Mouse (Mus musculus) liver, embryonic 16.5 days (tissue): Measurements from ENCODE around the gene Hoxa3. TPM values are rescaled to one million over a fixed set of nuclear protein-coding genes. Genes with fewer than 3 reads are reported as not detected.

ENCODE experiments used
- ATAC-seq: fragments of 200-750 bp; cut with Nextera tagmentation; 2 replicates; pipeline ENCODE4 v1.8.0; 2017; ENCODE audit warnings: low read depth, mild to moderate bottlenecking, moderate number of reproducible peaks, moderate library complexity
- H3K27ac ChIP-seq: fragments of 300-500 bp; sonication (generic); 2 replicates; pipeline ENCODE4 v1.5.1; 2014; ENCODE audit warnings: mild to moderate bottlenecking, low read length
- H3K27me3 ChIP-seq: fragments of 300-500 bp; sonication (generic); 2 replicates; pipeline ENCODE4 v1.6.1; 2014; ENCODE audit warnings: low read depth, low read length, mixed read lengths; ENCODE audit not compliant: control insufficient read depth, insufficient read depth
- H3K36me3 ChIP-seq: fragments of 300-500 bp; sonication (generic); 2 replicates; pipeline ENCODE4 v1.6.1; 2014; ENCODE audit warnings: mild to moderate bottlenecking; ENCODE audit not compliant: control insufficient read depth, insufficient read depth
- H3K4me1 ChIP-seq: fragments of 300-500 bp; sonication (generic); 2 replicates; pipeline ENCODE4 v1.6.1; 2014; ENCODE audit warnings: low read depth, low read length, mixed read lengths; ENCODE audit not compliant: control insufficient read depth
- H3K4me2 ChIP-seq: fragments of 300-500 bp; sonication (generic); 2 replicates; pipeline ENCODE4 v1.6.1; 2014; ENCODE audit warnings: low read depth, low read length, mixed read lengths
- H3K4me3 ChIP-seq: fragments of 300-500 bp; sonication (generic); 2 replicates; pipeline ENCODE4 v1.5.1; 2014; ENCODE audit warnings: low read depth, mild to moderate bottlenecking, low read length
- H3K9ac ChIP-seq: fragments of 300-500 bp; sonication (generic); 2 replicates; pipeline ENCODE4 v1.6.1; 2014; ENCODE audit warnings: low read depth, low read length
- H3K9me3 ChIP-seq: fragments of 300-500 bp; sonication (generic); replicated peaks from 2 replicates; pipeline ENCODE4 v1.6.1; 2016; ENCODE audit warnings: low read length; ENCODE audit not compliant: control insufficient read depth
- WGBS: fragments of 180-500 bp; shearing (Covaris S2); extraction: QIAGEN DNeasy Blood & Tissue Kit; methylation state at CpG from one replicate; pipeline ENCODE4 v1.1.7; 2014; ENCODE audit not compliant: insufficient replicate concordance; 5-methylcytosine and 5-hydroxymethylcytosine counted together
- polyA plus RNA-seq: library from polyadenylated mRNA; unstranded; fragments of >200 nt; fragmentation: Nextera tagmentation; extraction: Ambion mirVana; gene quantifications from 2 replicates; pipeline ENCODE4 v1.2.1, GENCODE M21; 2015

The Hoxa3 gene
- polyA plus RNA-seq, 1 experiment from 2014 or later = 0.27 TPM

DNA sequence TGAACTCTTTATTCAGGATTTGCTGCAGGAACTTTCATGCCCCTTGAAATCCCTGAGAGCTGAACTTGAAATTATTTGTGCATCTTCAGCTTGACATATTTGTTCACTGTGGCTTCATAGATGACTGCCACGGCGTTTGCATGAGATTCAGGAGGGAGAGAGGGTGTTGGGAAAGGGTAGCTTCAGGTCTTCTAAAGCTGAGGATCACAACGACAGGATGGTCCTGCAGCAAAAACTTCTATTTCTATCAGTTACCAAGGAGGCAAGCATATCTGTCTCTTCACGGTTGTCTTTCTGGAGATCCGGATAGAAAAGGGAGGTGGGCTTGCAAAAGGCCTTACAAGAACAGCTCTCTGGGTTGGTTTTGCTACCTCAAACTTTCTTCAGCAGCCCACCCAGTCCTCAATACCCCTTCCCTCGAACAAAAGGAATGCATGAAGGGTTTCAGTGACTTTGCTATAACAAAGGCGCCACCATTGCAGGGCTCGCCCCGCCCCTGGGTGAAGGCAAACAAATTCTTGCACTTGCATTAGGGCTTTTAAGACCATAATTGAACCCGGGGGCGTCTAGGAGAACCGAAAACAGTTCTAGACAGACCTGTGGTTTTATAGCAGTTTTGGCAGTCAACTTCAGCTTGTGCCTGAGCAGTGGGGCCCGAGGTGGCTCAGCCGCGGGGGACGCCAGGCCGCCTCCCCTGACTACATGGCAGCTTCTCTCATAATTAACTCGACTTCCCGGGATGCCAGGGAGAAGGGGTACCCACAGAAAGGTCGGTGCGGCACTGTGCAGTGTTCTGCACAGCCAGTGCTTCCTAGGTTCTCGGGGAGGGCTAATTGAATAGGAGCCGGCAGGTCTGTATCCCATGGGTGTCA, 34.9 kb upstream of the Hoxa3 start:
- H3K9me3 ChIP-seq = no peaks in the 10 kb centered on the region
- no peak for ATAC-seq

DNA sequence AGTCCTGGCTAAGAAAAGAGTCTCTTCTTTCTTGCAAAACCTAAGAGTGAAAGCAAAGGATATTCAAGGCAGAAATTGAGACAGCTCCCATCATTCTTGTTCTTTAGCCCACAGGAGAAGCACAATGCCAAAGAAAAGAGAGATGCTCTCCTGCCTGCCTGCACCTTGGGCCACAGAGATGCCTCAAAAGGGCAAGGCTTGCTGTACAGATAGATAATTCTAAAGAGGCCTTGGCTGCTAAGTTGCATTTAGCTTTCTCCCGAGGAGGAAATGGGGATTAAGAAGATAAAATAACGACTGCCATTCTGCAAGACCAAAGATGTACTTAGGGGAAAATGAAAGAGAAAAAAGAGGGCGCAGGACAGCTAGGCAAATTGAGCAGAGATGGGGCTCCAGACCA, 33.8 kb upstream of the Hoxa3 start:
- H3K36me3 ChIP-seq = no peaks in the 10 kb centered on the region
- H3K4me3 ChIP-seq = no peak overlapping the region
- no peak for ATAC-seq
- no peaks in the 10 kb centered on the region; the same call in 1 of the 2 replicates for H3K4me1 ChIP-seq
- no peak overlapping the region for H3K27ac ChIP-seq
- no peak overlapping the region for H3K4me2 ChIP-seq
- no peaks in the 10 kb centered on the region for H3K9me3 ChIP-seq
- peaks cover 98% of the 10 kb centered on the region for H3K27me3 ChIP-seq
- no peak overlapping the region for H3K9ac ChIP-seq
- 1% methylated on average over 3 of the region's 3 CpGs for WGBS

More for the DNA sequence above, 34.9 kb upstream of the Hoxa3 start:
- no peak overlapping the region for H3K27ac ChIP-seq
- H3K4me2 ChIP-seq = no peak overlapping the region
- no peak overlapping the region for H3K4me3 ChIP-seq
- peaks cover 98% of the 10 kb centered on the region for H3K27me3 ChIP-seq
- WGBS = 2% methylated on average over 23 of the region's 23 CpGs
- H3K9ac ChIP-seq = no peak overlapping the region
- no peaks in the 10 kb centered on the region; the same call in 1 of the 2 replicates for H3K4me1 ChIP-seq
- H3K36me3 ChIP-seq = no peaks in the 10 kb centered on the region

DNA sequence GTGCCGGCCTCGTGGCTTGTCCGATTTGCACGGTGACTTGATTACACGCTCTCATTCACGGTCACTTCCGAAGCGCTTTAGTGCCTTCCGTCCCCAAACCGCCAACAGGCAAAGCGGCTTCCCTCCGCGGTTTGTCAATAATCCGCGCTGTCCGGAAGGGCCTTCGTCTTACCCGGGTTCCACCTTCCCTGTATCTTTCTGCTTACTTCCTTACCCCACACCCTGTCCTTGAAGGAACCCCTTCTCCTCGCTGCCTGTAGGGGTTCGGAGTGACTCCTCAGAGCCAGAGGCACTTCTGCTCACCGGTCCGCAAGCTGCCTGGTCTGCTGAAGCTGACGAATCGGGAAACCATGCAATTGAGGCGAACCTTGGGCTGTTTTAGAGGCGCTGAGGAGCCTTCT, 33.3 kb upstream of the Hoxa3 start:
- Histone ChIP-seq H3K4me3 (no peak overlapping the region), H3K27ac (no peak overlapping the region), H3K4me2 (no peak overlapping the region), H3K9ac (no peak overlapping the region), H3K9me3 (no peaks in the 10 kb centered on the region), H3K36me3 (no peaks in the 10 kb centered on the region), H3K4me1 (no peaks in the 10 kb centered on the region; the same call in 1 of the 2 replicates), H3K27me3 (peaks cover 98% of the 10 kb centered on the region)
- ATAC-seq = no peak
- WGBS = 1% methylated on average over 26 of the region's 26 CpGs

DNA sequence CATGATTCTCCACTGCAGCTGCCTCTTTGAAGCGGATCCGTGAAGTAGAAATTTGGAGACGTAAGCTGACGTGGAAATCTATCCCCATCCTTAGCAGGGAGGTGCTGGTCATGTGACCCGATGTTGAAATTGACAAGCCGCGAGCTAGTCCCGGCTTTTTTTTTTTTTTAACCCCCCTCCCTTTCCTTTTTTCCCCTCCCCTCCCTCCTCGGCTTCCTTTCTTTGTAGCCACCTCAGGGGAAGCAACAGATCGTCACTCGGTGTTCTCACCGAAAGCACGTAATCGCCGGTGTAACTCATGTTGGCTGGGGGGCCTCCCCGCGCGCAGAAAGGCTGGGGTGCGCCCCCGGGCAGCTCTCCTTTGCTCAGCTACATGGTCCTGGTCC, 32.6 kb upstream of the Hoxa3 start, which contains the start of gene Hoxa11:
Gene Hoxa11 (minus strand): TSS at position 54 of the 386 bp plus-strand sequence.
- H3K9me3 ChIP-seq = no peaks in the 10 kb centered on the region
- no peaks in the 10 kb centered on the region; the same call in 1 of the 2 replicates for H3K4me1 ChIP-seq
- no peak within 1 kb of the TSS for H3K9ac ChIP-seq
- no peak within 1 kb of the TSS for H3K27ac ChIP-seq
- peaks cover 98% of the 10 kb centered on the region for H3K27me3 ChIP-seq
- 1% methylated on average over 20 of the region's 20 CpGs for WGBS
- no peak within 1 kb of the TSS for H3K4me3 ChIP-seq
- ATAC-seq = no peak
- H3K36me3 ChIP-seq = no peaks in the 10 kb centered on the region
- no peak within 1 kb of the TSS for H3K4me2 ChIP-seq

DNA sequence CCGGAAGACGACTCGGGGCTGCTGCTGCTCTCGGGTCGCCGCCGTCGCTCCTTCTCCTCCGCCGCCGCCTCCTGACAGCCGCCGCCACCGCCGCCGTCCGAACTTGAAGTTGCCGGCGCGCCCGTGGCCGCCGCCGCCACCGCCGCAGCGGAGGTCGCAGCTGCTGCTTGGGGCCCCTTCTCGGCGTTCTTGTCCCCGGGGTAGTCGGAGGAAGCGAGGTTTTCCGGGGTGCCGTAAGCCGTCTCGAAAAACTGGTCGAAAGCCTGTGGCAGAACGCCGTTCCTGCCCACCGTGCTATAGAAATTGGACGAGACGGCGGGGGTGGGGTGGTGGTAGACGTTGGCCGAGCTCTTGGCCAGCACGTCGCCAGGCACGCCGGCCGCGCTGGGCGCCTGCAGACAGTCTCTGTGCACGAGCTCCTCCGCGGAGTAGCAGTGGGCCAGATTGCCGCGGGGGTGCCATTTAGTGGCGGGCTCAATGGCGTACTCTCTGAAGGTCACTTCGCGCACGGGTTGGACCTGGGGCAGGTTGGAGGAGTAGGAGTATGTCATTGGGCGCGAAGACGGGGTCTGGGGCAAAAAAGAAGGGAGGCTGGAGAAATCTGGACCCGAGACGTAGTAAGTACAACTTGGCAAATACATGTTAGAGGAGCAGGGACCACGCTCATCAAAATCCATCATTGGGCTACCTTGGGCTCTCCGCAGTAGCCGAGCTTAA, 32.1 kb upstream of the Hoxa3 start:
- no peak overlapping the region for H3K27ac ChIP-seq
- ATAC-seq = no peak
- no peak overlapping the region for H3K4me3 ChIP-seq
- peaks cover 98% of the 10 kb centered on the region for H3K27me3 ChIP-seq
- H3K36me3 ChIP-seq = no peaks in the 10 kb centered on the region
- H3K9me3 ChIP-seq = no peaks in the 10 kb centered on the region
- no peaks in the 10 kb centered on the region; the same call in none of the 2 replicates for H3K4me1 ChIP-seq
- under 1% methylated on average over 71 of the region's 71 CpGs for WGBS
- H3K4me2 ChIP-seq = no peak overlapping the region
- no peak overlapping the region for H3K9ac ChIP-seq

DNA sequence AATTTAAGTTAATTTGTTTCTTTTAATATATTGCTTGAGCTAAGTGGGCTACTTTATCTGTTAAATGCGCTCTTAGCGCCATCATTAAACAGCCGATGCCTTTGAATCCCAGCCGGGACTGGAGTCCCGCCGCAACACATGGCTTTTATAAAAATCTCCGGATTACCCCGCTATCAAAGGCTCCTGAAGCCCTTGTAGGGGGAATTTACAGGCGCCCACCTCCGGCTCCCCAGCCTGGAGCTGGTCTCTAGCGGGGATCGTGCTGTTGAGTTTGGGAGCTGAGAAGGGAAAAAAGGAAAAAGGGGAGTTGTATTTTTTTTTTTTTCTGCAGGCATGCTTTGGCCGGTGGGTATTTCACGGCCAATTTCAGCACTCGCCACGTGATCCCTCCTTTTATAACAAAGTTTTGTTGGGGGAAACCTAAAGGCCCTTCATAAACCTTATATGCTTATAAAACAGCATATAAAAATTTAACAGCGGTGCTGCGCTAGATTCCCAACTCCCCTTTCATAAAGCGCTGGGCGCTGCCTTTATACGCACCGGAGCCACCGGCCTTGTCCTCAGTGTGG, 31.4 kb upstream of the Hoxa3 start:
- 1% methylated on average over 23 of the region's 23 CpGs for WGBS
- H3K4me3 ChIP-seq = no peak overlapping the region
- no peak overlapping the region for H3K9ac ChIP-seq
- no peaks in the 10 kb centered on the region for H3K9me3 ChIP-seq
- no peaks in the 10 kb centered on the region for H3K36me3 ChIP-seq
- no peak overlapping the region for H3K27ac ChIP-seq
- no peak overlapping the region for H3K4me2 ChIP-seq
- H3K4me1 ChIP-seq = no peaks in the 10 kb centered on the region; the same call in none of the 2 replicates
- ATAC-seq = no peak
- peaks cover 98% of the 10 kb centered on the region for H3K27me3 ChIP-seq

DNA sequence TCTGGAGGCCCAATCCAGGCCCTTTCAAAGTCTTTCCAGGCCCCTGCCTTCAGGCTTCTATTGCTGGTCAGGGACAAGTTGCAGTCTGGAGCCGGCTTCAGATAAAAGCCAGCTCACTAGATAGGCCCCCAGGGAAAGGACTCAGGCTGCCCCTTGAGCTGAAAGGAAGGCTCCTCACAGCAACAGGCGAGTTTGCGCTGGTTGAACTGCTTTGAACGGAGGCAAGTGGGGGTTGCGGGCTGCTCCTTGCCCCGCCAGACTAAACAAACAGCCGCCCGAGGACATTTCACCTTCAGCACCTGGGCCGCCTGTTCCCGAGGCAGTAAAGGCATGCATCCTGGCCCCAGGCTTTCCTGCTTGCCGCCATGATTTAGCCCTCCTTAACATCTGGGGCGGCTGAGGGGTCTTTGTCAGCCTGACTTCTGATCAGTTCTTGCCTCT, 30.6 kb upstream of the Hoxa3 start:
- no peaks in the 10 kb centered on the region for H3K9me3 ChIP-seq
- H3K4me3 ChIP-seq = no peak overlapping the region
- H3K9ac ChIP-seq = no peak overlapping the region
- no peaks in the 10 kb centered on the region for H3K36me3 ChIP-seq
- H3K4me1 ChIP-seq = no peaks in the 10 kb centered on the region; the same call in none of the 2 replicates
- ATAC-seq = no peak
- H3K4me2 ChIP-seq = no peak overlapping the region
- H3K27ac ChIP-seq = no peak overlapping the region
- peaks cover 96% of the 10 kb centered on the region for H3K27me3 ChIP-seq
- 4% methylated on average over 12 of the region's 12 CpGs for WGBS

DNA sequence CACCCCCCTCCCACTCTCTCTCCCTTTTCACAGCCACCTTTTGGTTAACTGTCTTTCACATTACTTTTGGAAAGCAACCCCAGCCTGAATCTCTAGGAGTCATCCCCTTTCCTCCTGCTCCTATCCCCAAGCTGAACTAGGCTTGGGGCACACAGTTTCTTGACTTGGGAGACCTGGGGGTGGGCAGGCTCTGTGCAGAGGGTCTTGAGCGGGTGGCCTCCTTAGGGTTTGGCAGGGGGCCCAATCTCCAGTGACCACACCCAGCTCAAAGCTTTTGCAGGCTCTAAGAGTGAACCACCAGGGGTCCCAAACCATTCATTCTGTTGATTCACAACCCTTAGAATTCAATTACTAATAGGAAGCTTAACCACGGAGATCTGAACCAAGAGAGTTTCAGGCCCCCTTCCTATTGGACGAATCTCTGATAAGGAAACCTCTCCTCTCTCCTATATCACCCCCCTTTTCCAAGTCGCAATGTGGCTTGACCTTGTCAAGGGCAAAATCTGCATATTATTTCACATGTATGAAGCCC, 29.7 kb upstream of the Hoxa3 start:
- 7% methylated on average over 4 of the region's 4 CpGs for WGBS
- Histone ChIP-seq H3K4me1 (no peaks in the 10 kb centered on the region; the same call in none of the 2 replicates), H3K36me3 (no peaks in the 10 kb centered on the region), H3K4me2 (no peak overlapping the region), H3K27ac (no peak overlapping the region), H3K9ac (no peak overlapping the region), H3K4me3 (no peak overlapping the region), H3K27me3 (peaks cover 96% of the 10 kb centered on the region), H3K9me3 (no peaks in the 10 kb centered on the region)
- ATAC-seq = no peak
